Comparison of ENCODE assay signal across 13 mouse cellular contexts in the genomic region with DNA sequence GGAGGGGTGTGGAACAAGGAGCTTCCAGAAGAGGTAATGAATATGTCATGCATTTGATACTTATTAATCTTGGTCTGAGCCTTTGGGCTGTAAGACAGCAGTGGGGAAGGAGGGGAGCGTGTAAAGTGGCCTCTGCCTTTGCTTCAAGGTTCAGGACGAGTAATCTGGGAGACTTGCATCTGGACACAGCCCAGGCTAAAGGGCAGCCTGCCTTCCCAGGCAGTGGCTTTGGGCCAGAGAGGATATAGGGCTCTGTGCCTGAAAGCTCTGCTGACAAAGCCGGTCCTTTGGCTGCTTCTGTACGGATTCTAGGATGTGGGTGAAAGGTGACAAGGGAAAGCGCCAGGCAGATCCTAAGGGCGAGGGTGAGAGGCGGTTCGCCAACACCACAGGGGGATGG. TPM values are rescaled to one million over a fixed set of nuclear protein-coding genes. Genes with fewer than 3 reads are reported as not detected.
DNase-seq lines count a peak whose midpoint lies in the region; ATAC-seq and TF ChIP-seq lines count a peak whose summit lies in the region.
"Had no signal": no experiment of that assay in that cellular context is flagged by ENCODE, and none has a peak within 500 bp of the region (broad histone marks: within the 10 kb centered on the region; RNA-seq: fewer than 3 reads in every experiment).

No protein-coding gene starts in this region.

- H3K4me2 ChIP-seq in liver, postnatal 0 days (ENCODE audit: low read depth, low read length), result no peak overlapping the region
- peak overlapping the region; percentile 40 for H3K4me2 ChIP-seq in intestine, postnatal 0 days (replicated peaks; ENCODE audit: low read depth)
- H3K4me2 ChIP-seq: heart, embryonic 13.5 days; liver, embryonic 13.5 days; stomach, embryonic 15.5 days had no signal

- peak; percentile 96 for DNase-seq in liver, adult 2 months (ENCODE audit: extremely low read depth, low read depth, low spot score)
- DNase-seq in liver, postnatal 0 days, result no peak
- DNase-seq in fat pad, adult 2 months (ENCODE audit: extremely low read depth, low read depth, low spot score), result peak; percentile 95
- peak; percentile 57 for DNase-seq in skeletal muscle tissue, adult 2 months (ENCODE audit: low read depth, low spot score)
- DNase-seq in T-cell, adult 2 months (ENCODE audit: low spot score), result no peak
- DNase-seq in embryo, embryonic 9.5 days (ENCODE audit: extremely low spot score), result no peak
- DNase-seq: cerebellum, adult 11-12 months; liver, embryonic 13.5 days; midbrain, embryonic 14.5 days had no signal

- no peak for TF ChIP-seq CTCF in liver, adult 2 months (IDR thresholded peaks at IDR 0.05; ENCODE audit: low read depth, low read length)
- no peak for TF ChIP-seq CTCF in liver, postnatal 0 days (IDR thresholded peaks at IDR 0.05; ENCODE audit: low read depth)
- TF ChIP-seq CTCF in intestine, postnatal 0 days (IDR thresholded peaks at IDR 0.05; ENCODE audit: low read depth), result no peak

- no peak for TF ChIP-seq EP300 in liver, postnatal 0 days (IDR thresholded peaks at IDR 0.05; ENCODE audit: low read depth)

- no peak overlapping the region for H3K4me3 ChIP-seq in liver, adult 2 months (ENCODE audit: insufficient read depth, low read depth, low read length)
- no peak overlapping the region for H3K4me3 ChIP-seq in liver, postnatal 0 days (ENCODE audit: low read depth, low read length)
- H3K4me3 ChIP-seq in intestine, postnatal 0 days (ENCODE audit: low read depth, low read length), result no peak overlapping the region
- H3K4me3 ChIP-seq: heart, embryonic 13.5 days; liver, embryonic 13.5 days; stomach, embryonic 15.5 days had no signal

- no peak for ATAC-seq in liver, postnatal 0 days
- ATAC-seq in intestine, postnatal 0 days, result peak; percentile 97
- no peak for ATAC-seq in frontal cortex, adult (ENCODE audit: low TSS enrichment)

- peak overlapping the region; percentile 3; the same call in 1 of the 2 replicates for H3K27ac ChIP-seq in liver, adult 2 months (replicated peaks; ENCODE audit: insufficient read depth, low read depth, low read length)
- H3K27ac ChIP-seq in liver, postnatal 0 days (ENCODE audit: low read depth), result no peak overlapping the region
- peak overlapping the region; percentile 70 for H3K27ac ChIP-seq in intestine, postnatal 0 days (ENCODE audit: low read depth, low read length)
- H3K27ac ChIP-seq: heart, embryonic 13.5 days; liver, embryonic 13.5 days; stomach, embryonic 15.5 days had no signal

- H3K79me2 ChIP-seq in liver, adult 2 months (ENCODE audit: control insufficient read depth, insufficient read depth, low read length), result no peaks in the 10 kb centered on the region

- H3K9ac ChIP-seq in liver, adult 2 months (ENCODE audit: low read depth, low read length), result no peak overlapping the region
- H3K9ac ChIP-seq in liver, postnatal 0 days (replicated peaks), result no peak overlapping the region
- H3K9ac ChIP-seq in intestine, postnatal 0 days (ENCODE audit: low read depth, low read length), result no peak overlapping the region
- H3K9ac ChIP-seq: heart, embryonic 13.5 days; liver, embryonic 13.5 days; stomach, embryonic 15.5 days had no signal

- no peak for TF ChIP-seq POLR2A in liver, adult 2 months (IDR thresholded peaks at IDR 0.05; ENCODE audit: extremely low read depth, insufficient read depth, low read length)

- H3K4me1 ChIP-seq in liver, adult 2 months (ENCODE audit: control insufficient read depth, insufficient read depth, low read length), result peaks cover 16% of the 10 kb centered on the region
- H3K4me1 ChIP-seq in liver, postnatal 0 days (ENCODE audit: insufficient read depth), result no peaks in the 10 kb centered on the region
- H3K4me1 ChIP-seq in intestine, postnatal 0 days (replicated peaks; ENCODE audit: control insufficient read depth, insufficient read depth, low read length), result 0 out of 2 replicates have a peak, but pooled peaks cover 3% of the 10 kb centered on the region
- H3K4me1 ChIP-seq: heart, embryonic 13.5 days; liver, embryonic 13.5 days; stomach, embryonic 15.5 days had no signal

- WGBS in liver, adult 2 months, result 10% methylated on average over 8 of the region's 8 CpGs
- 78% methylated on average over 8 of the region's 8 CpGs for whole genome bisulfite sequencing in liver, postnatal 0 days (ENCODE audit: insufficient replicate concordance)
- WGBS in intestine, postnatal 0 days, result 40% methylated on average over 8 of the region's 8 CpGs

- peaks cover 25% of the 10 kb centered on the region; the same call in 1 of the 2 replicates for H3K36me3 ChIP-seq in liver, adult 2 months (ENCODE audit: control insufficient read depth, insufficient read depth, low read length)
- peaks cover 9% of the 10 kb centered on the region; the same call in 1 of the 2 replicates for H3K36me3 ChIP-seq in liver, postnatal 0 days (replicated peaks; ENCODE audit: insufficient read depth, low read length)
- peaks cover 25% of the 10 kb centered on the region for H3K36me3 ChIP-seq in intestine, postnatal 0 days (ENCODE audit: control insufficient read depth, insufficient read depth)
- H3K36me3 ChIP-seq: liver, embryonic 13.5 days; stomach, embryonic 15.5 days had no signal

- no peaks in the 10 kb centered on the region for H3K27me3 ChIP-seq in liver, adult 2 months (ENCODE audit: control insufficient read depth, insufficient read depth, low read length)
- 0 out of 2 replicates have a peak, but pooled peaks cover under 1% of the 10 kb centered on the region for H3K27me3 ChIP-seq in liver, postnatal 0 days (ENCODE audit: insufficient read depth, low read length)
- 0 out of 2 replicates have a peak, but pooled peaks cover 3% of the 10 kb centered on the region for H3K27me3 ChIP-seq in intestine, postnatal 0 days (replicated peaks; ENCODE audit: control insufficient read depth, insufficient read depth, low read length)
- H3K27me3 ChIP-seq: stomach, embryonic 15.5 days had no signal

- no peaks in the 10 kb centered on the region for H3K9me3 ChIP-seq in liver, postnatal 0 days (ENCODE audit: low read length)
- H3K9me3 ChIP-seq in intestine, postnatal 0 days (ENCODE audit: control insufficient read depth), result no peaks in the 10 kb centered on the region
- H3K9me3 ChIP-seq: heart, embryonic 13.5 days; liver, embryonic 13.5 days; stomach, embryonic 15.5 days had no signal

RNA-seq across cellular contexts. Expression of gene Plin1, which starts 1.9 kb away (rescaled TPM):
- total RNA-seq in liver, adult 2 months (2014; rRNA removed), result 0.60 and 0.74 TPM in 2 replicates
- not detected in 2 replicates for polyA plus RNA-seq in liver, adult 2 months (2012; rRNA removed)
- not detected in 2 replicates for polyA plus RNA-seq in liver, postnatal 0 days (2015; fragmentation: Nextera tagmentation; extraction: Ambion mirVana)
- not detected in 2 replicates for polyA plus RNA-seq in intestine, postnatal 0 days (2015; fragmentation: Nextera tagmentation; extraction: Ambion mirVana)
- polyA plus RNA-seq: heart, embryonic 13.5 days; liver, embryonic 13.5 days; stomach, embryonic 15.5 days had no signal

RNA-seq across cellular contexts. Expression of gene Pex11a, which starts 8.4 kb away (rescaled TPM):
- 17.2 and 18.1 TPM in 2 replicates for total RNA-seq in liver, adult 2 months (2014; rRNA removed)
- polyA plus RNA-seq in liver, adult 2 months (2012; rRNA removed), result 40.3 and 43.8 TPM in 2 replicates
- polyA plus RNA-seq in liver, postnatal 0 days (2015; fragmentation: Nextera tagmentation; extraction: Ambion mirVana), result 13.5 and 16.1 TPM in 2 replicates
- 22.6 and 23.3 TPM in 2 replicates for polyA plus RNA-seq in intestine, postnatal 0 days (2015; fragmentation: Nextera tagmentation; extraction: Ambion mirVana)

RNA-seq across cellular contexts. Expression of gene Wdr93, which starts 8.4 kb away (rescaled TPM):
- 0.74 and 0.81 TPM in 2 replicates for total RNA-seq in liver, adult 2 months (2014; rRNA removed)
- polyA plus RNA-seq in liver, adult 2 months (2012; rRNA removed), result 0.10 and 0.21 TPM in 2 replicates
- polyA plus RNA-seq in liver, postnatal 0 days (2015; fragmentation: Nextera tagmentation; extraction: Ambion mirVana), result 0.11 and 0.19 TPM in 2 replicates
- 0.05 TPM in 1 of 2 replicates, not detected in the other for polyA plus RNA-seq in intestine, postnatal 0 days (2015; fragmentation: Nextera tagmentation; extraction: Ambion mirVana)

RNA-seq across cellular contexts. Expression of gene Kif7, which starts 19.0 kb away (rescaled TPM):
- 0.20 and 0.37 TPM in 2 replicates for total RNA-seq in liver, adult 2 months (2014; rRNA removed)
- 0.21 TPM in 2 replicates for polyA plus RNA-seq in liver, adult 2 months (2012; rRNA removed)
- 0.15 and 0.19 TPM in 2 replicates for polyA plus RNA-seq in liver, postnatal 0 days (2015; fragmentation: Nextera tagmentation; extraction: Ambion mirVana)
- 0.69 and 0.82 TPM in 2 replicates for polyA plus RNA-seq in intestine, postnatal 0 days (2015; fragmentation: Nextera tagmentation; extraction: Ambion mirVana)

RNA-seq across cellular contexts. Expression of gene Mesp1, which starts 59.0 kb away (rescaled TPM):
- 0.18 and 0.20 TPM in 2 replicates for total RNA-seq in liver, adult 2 months (2014; rRNA removed)
- polyA plus RNA-seq in liver, adult 2 months (2012; rRNA removed), result not detected in 2 replicates
- polyA plus RNA-seq in liver, postnatal 0 days (2015; fragmentation: Nextera tagmentation; extraction: Ambion mirVana), result not detected in 2 replicates
- polyA plus RNA-seq in intestine, postnatal 0 days (2015; fragmentation: Nextera tagmentation; extraction: Ambion mirVana), result 0.21 and 0.27 TPM in 2 replicates
- polyA plus RNA-seq: liver, embryonic 13.5 days had no signal

Comparison
In these comparisons a context has a peak if more than half of its experiments do, and no peak if none do; other contexts are left out.
1. DNase-seq: peak in liver, adult 2 months (single experiment), fat pad, adult 2 months (single experiment) and skeletal muscle tissue, adult 2 months (single experiment); none in liver, postnatal 0 days (single experiment), T-cell, adult 2 months (single experiment) and embryo, embryonic 9.5 days (single experiment).